Mouse (Mus musculus) liver, embryonic 12.5 days (tissue): ENCODE measurements around the gene App. TPM values are rescaled to one million over a fixed set of nuclear protein-coding genes. Genes with fewer than 3 reads are reported as not detected.

Experiments
- ATAC-seq: fragments of 200-750 bp; cut with Nextera tagmentation; 2 replicates; pipeline ENCODE4 v1.8.0; 2017; ENCODE audit warnings: moderate number of reproducible peaks, mild to moderate bottlenecking, moderate library complexity
- H3K27ac ChIP-seq: fragments of 300-500 bp; sonication (generic); 2 replicates; pipeline ENCODE4 v1.5.1; 2016; ENCODE audit warnings: mild to moderate bottlenecking
- H3K27me3 ChIP-seq: fragments of 300-500 bp; sonication (generic); replicated peaks from 2 replicates; pipeline ENCODE4 v1.6.1; 2016; ENCODE audit warnings: mild to moderate bottlenecking, moderate library complexity
- H3K36me3 ChIP-seq: fragments of 300-500 bp; sonication (generic); 2 replicates; pipeline ENCODE4 v1.6.1; 2016; ENCODE audit warnings: mild to moderate bottlenecking, moderate library complexity
- H3K4me1 ChIP-seq: fragments of 300-500 bp; sonication (generic); 2 replicates; pipeline ENCODE4 v1.6.1; 2016
- H3K4me2 ChIP-seq: fragments of 300-500 bp; sonication (generic); 2 replicates; pipeline ENCODE4 v1.6.1; 2016; ENCODE audit warnings: mild to moderate bottlenecking, moderate library complexity
- H3K4me3 ChIP-seq: fragments of 300-500 bp; sonication (generic); 2 replicates; pipeline ENCODE4 v1.5.1; 2016; ENCODE audit warnings: mild to moderate bottlenecking, moderate library complexity
- H3K9ac ChIP-seq: fragments of 300-500 bp; sonication (generic); 2 replicates; pipeline ENCODE4 v1.6.1; 2016; ENCODE audit warnings: mild to moderate bottlenecking, moderate library complexity
- H3K9me3 ChIP-seq: fragments of 300-500 bp; sonication (generic); replicated peaks from 2 replicates; pipeline ENCODE4 v1.6.1; 2016; ENCODE audit warnings: mild to moderate bottlenecking, moderate library complexity
- WGBS: fragments of 180-500 bp; shearing (Covaris S2); methylation state at CpG from one replicate; pipeline ENCODE4 v1.1.7; 2016; ENCODE audit not compliant: insufficient replicate concordance; 5-methylcytosine and 5-hydroxymethylcytosine counted together
- polyA plus RNA-seq: library from polyadenylated mRNA; unstranded; fragments of >200 nt; fragmentation: Nextera tagmentation; extraction: Ambion mirVana; gene quantifications from 2 replicates; pipeline ENCODE4 v1.2.1, GENCODE M21; 2016

Gene App
- polyA plus RNA-seq, 1 experiment from 2014 or later, result 26.1 TPM

DNA sequence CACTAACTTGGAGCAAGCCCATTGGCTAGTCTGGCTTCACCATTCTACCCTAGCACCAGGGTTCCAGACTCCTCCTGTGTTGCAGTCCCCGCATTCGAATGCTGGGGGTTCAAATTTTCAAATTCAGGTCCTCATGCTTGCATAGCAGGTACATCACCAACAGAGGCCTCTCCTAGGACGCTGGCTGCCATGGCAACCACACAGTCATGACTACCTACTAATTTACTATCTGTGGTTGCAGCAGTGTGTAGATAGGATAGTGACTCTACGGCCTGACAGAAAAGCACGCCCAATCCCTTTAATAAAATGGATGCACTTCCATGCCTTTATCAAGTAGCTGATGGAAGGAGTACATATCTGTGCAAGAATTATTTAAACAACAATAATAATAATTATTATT, 137.8 kb downstream of the App start:
- peaks cover 5% of the 10 kb centered on the region; the same call in 1 of the 2 replicates for H3K36me3 ChIP-seq
- H3K9me3 ChIP-seq, result no peaks in the 10 kb centered on the region
- no peak overlapping the region for H3K4me2 ChIP-seq
- no peak for ATAC-seq
- WGBS, result 73% methylated on average over 5 of the region's 5 CpGs
- no peak overlapping the region for H3K27ac ChIP-seq
- H3K4me3 ChIP-seq, result no peak overlapping the region
- H3K27me3 ChIP-seq, result no peaks in the 10 kb centered on the region
- no peaks in the 10 kb centered on the region for H3K4me1 ChIP-seq
- H3K9ac ChIP-seq, result no peak overlapping the region

- Histone ChIP-seq H3K4me1 (no peaks in the 10 kb centered on the region), H3K4me2 (no peak overlapping the region), H3K9ac (no peak overlapping the region), H3K9me3 (no peaks in the 10 kb centered on the region), H3K4me3 (no peak overlapping the region), H3K36me3 (peaks cover 5% of the 10 kb centered on the region; the same call in 1 of the 2 replicates), H3K27me3 (no peaks in the 10 kb centered on the region), H3K27ac (no peak overlapping the region)
- WGBS, result 66% methylated on average over 5 of the region's 5 CpGs
- ATAC-seq, result no peak
Observed at GRCm38 (mm10) chr16:85033747-85034146, 139.8 kb downstream of the App start.

DNA sequence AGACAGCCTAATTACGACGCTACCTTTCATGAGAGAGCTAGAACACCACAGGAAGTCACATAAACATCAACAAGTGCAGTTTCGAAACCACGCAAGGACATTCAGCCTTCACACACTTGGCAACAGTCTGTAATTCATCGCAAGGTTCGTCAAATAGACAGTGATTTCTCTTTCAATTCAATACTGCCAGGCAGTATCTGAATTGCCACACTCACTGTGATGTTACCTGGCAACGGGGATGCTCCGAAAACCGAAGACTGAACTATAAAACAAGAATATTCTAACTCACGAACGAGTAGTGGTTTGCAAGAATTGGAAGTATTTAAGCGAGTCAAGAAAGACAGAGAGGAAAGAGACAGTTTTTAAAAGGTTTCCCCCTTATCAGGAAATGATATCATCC, 142.8 kb downstream of the App start:
- WGBS, result 81% methylated on average over 12 of the region's 12 CpGs

GRCm38 (mm10) chr16:85028396-85028795, 145.2 kb downstream of the App start:
- no peaks in the 10 kb centered on the region for H3K27me3 ChIP-seq
- WGBS, result 64% methylated on average over 4 of the region's 4 CpGs
- no peak overlapping the region for H3K9ac ChIP-seq
- no peaks in the 10 kb centered on the region for H3K9me3 ChIP-seq
- no peaks in the 10 kb centered on the region for H3K4me1 ChIP-seq
- H3K4me3 ChIP-seq, result no peak overlapping the region
- H3K4me2 ChIP-seq, result no peak overlapping the region
- ATAC-seq, result no peak
- H3K27ac ChIP-seq, result no peak overlapping the region
- H3K36me3 ChIP-seq, result peaks cover 10% of the 10 kb centered on the region

More for the DNA sequence above, 142.8 kb downstream of the App start:
- Histone ChIP-seq H3K36me3 (peaks cover 5% of the 10 kb centered on the region; the same call in 1 of the 2 replicates), H3K27ac (no peak overlapping the region), H3K4me3 (no peak overlapping the region), H3K9ac (no peak overlapping the region), H3K4me1 (no peaks in the 10 kb centered on the region), H3K9me3 (no peaks in the 10 kb centered on the region), H3K4me2 (no peak overlapping the region), H3K27me3 (no peaks in the 10 kb centered on the region)
- no peak for ATAC-seq

DNA sequence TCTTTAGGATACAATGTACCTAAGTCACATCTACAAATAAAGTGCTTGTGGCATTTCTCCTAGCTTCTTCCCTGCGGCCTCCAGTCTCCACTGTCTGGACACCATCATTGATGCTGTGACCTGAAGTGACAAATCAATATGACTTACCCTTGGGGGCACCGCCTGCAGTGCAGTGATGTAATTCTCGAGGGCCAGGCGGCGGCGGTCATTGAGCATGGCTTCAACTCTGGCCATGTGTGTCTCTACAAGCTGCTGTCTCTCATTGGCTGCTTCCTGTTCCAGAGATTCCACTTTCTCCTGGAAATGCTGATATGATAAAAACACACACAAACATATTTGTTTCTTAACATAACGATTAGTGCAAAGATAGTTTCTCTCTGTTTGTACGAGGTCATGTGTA, 148.9 kb downstream of the App start:
- no peaks in the 10 kb centered on the region for H3K4me1 ChIP-seq
- 78% methylated on average over 8 of the region's 8 CpGs for WGBS
- no peaks in the 10 kb centered on the region for H3K27me3 ChIP-seq
- H3K9me3 ChIP-seq, result no peaks in the 10 kb centered on the region
- no peak overlapping the region for H3K4me2 ChIP-seq
- peaks cover 5% of the 10 kb centered on the region for H3K36me3 ChIP-seq
- H3K27ac ChIP-seq, result no peak overlapping the region
- ATAC-seq, result no peak
- no peak overlapping the region for H3K9ac ChIP-seq
- H3K4me3 ChIP-seq, result no peak overlapping the region

DNA sequence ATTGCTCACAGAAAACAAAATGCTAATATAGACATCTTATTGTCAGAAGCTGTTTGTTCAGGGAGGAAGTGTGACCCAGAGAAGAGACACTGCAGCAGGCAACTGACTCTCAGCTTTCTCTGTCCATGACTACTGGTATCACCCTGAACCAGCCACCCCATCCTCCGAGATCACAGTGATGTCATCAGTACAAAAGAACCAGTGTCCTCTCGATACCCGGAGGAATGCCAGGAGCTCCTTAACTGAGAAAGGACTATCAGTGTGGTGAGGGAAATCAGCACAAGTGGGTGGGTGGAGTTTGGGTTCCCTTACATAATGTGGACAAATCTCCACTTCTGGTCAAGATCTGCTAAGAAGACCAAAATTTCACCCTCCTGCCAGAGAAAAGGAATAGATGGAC, 150.5 kb downstream of the App start:
- 76% methylated on average over 3 of the region's 3 CpGs for WGBS
- H3K9me3 ChIP-seq, result no peaks in the 10 kb centered on the region
- ATAC-seq, result no peak

GRCm38 (mm10) chr16:85020696-85021323, 152.8 kb downstream of the App start:
- ATAC-seq, result no peak
- Histone ChIP-seq H3K4me2 (no peak overlapping the region), H3K4me3 (no peak overlapping the region), H3K9ac (no peak overlapping the region), H3K9me3 (no peaks in the 10 kb centered on the region), H3K4me1 (no peaks in the 10 kb centered on the region), H3K27me3 (no peaks in the 10 kb centered on the region), H3K27ac (no peak overlapping the region), H3K36me3 (peaks cover 5% of the 10 kb centered on the region)
- WGBS, result 75% methylated on average over 9 of the region's 9 CpGs

More for the DNA sequence above, 150.5 kb downstream of the App start:
- H3K4me3 ChIP-seq, result no peak overlapping the region
- no peaks in the 10 kb centered on the region for H3K4me1 ChIP-seq
- H3K4me2 ChIP-seq, result no peak overlapping the region
- H3K36me3 ChIP-seq, result peaks cover 5% of the 10 kb centered on the region
- no peak overlapping the region for H3K27ac ChIP-seq
- no peak overlapping the region for H3K9ac ChIP-seq
- no peaks in the 10 kb centered on the region for H3K27me3 ChIP-seq

DNA sequence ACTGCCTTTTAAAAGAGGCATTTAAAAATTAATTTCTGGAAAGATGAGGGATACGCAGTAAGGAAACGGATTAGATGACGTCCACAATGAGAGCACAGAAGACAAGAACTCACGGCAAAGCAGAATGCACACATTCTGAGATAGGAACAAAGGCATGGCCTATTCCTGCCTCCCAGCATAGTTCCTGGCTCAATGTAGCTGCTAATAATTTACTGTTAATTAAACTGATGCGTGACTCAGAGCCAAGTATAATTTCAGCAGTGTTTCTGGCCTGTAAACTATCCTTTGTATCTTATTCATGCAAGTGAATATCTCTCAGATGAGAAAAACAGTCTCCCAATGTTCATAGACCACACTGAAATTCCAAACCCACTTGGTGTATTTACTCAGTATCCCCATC, 154.3 kb downstream of the App start:
- Histone ChIP-seq H3K36me3 (peaks cover 3% of the 10 kb centered on the region; the same call in 1 of the 2 replicates), H3K4me1 (no peaks in the 10 kb centered on the region), H3K9ac (no peak overlapping the region), H3K27me3 (no peaks in the 10 kb centered on the region), H3K9me3 (no peaks in the 10 kb centered on the region), H3K4me2 (no peak overlapping the region), H3K27ac (no peak overlapping the region), H3K4me3 (no peak overlapping the region)
- ATAC-seq, result no peak
- 82% methylated on average over 5 of the region's 5 CpGs for WGBS

DNA sequence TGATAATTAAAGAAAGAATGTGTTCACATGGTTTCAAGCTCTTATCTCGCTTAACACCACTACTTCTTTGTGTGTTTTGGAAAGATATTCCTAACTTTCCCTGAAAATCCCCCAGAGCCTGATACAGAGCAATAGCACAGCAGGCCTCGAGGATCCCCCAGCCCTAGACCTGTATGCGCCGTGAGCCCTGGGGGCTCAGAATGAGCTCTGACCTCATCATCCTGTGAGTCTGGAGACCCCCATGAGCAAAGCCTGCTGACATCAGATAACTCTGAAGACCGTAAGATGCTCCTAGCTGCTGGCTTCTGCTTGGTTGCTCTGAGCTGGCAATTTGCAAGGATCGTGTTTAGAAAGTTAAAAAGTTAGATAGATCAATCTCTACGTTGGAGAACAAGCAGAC, 155.7 kb downstream of the App start:
- Histone ChIP-seq H3K4me3 (no peak overlapping the region), H3K4me2 (no peak overlapping the region), H3K4me1 (no peaks in the 10 kb centered on the region), H3K9me3 (no peaks in the 10 kb centered on the region), H3K36me3 (peaks cover 9% of the 10 kb centered on the region; the same call in 1 of the 2 replicates), H3K27me3 (no peaks in the 10 kb centered on the region), H3K27ac (no peak overlapping the region), H3K9ac (no peak overlapping the region)
- no peak for ATAC-seq
- 54% methylated on average over 7 of the region's 7 CpGs for WGBS

GRCm38 (mm10) chr16:85012695-85013094, 160.9 kb downstream of the App start:
- no peak overlapping the region for H3K4me2 ChIP-seq
- 61% methylated on average over 3 of the region's 3 CpGs for WGBS
- no peak overlapping the region for H3K4me3 ChIP-seq
- no peak overlapping the region for H3K27ac ChIP-seq
- no peak overlapping the region for H3K9ac ChIP-seq
- H3K27me3 ChIP-seq, result no peaks in the 10 kb centered on the region
- H3K36me3 ChIP-seq, result peaks cover 9% of the 10 kb centered on the region; the same call in 1 of the 2 replicates
- no peaks in the 10 kb centered on the region for H3K4me1 ChIP-seq
- ATAC-seq, result no peak
- no peaks in the 10 kb centered on the region for H3K9me3 ChIP-seq

- no peaks in the 10 kb centered on the region for H3K27me3 ChIP-seq
- no peaks in the 10 kb centered on the region for H3K4me1 ChIP-seq
- H3K9ac ChIP-seq, result no peak overlapping the region
- H3K9me3 ChIP-seq, result no peaks in the 10 kb centered on the region
- no peak overlapping the region for H3K4me3 ChIP-seq
- ATAC-seq, result no peak
- H3K4me2 ChIP-seq, result no peak overlapping the region
- H3K36me3 ChIP-seq, result peaks cover 9% of the 10 kb centered on the region; the same call in 1 of the 2 replicates
- H3K27ac ChIP-seq, result no peak overlapping the region
- 82% methylated on average over 5 of the region's 5 CpGs for WGBS
Observed at GRCm38 (mm10) chr16:85012172-85012571, 161.4 kb downstream of the App start.

GRCm38 (mm10) chr16:85010651-85011050, 162.9 kb downstream of the App start:
- Histone ChIP-seq H3K4me2 (no peak overlapping the region), H3K4me1 (no peaks in the 10 kb centered on the region), H3K27me3 (no peaks in the 10 kb centered on the region), H3K9me3 (no peaks in the 10 kb centered on the region), H3K4me3 (no peak overlapping the region), H3K36me3 (peaks cover 9% of the 10 kb centered on the region; the same call in 1 of the 2 replicates), H3K9ac (no peak overlapping the region), H3K27ac (no peak overlapping the region)
- 84% methylated on average over 2 of the region's 2 CpGs for WGBS
- ATAC-seq, result no peak
